In the genomic region with DNA sequence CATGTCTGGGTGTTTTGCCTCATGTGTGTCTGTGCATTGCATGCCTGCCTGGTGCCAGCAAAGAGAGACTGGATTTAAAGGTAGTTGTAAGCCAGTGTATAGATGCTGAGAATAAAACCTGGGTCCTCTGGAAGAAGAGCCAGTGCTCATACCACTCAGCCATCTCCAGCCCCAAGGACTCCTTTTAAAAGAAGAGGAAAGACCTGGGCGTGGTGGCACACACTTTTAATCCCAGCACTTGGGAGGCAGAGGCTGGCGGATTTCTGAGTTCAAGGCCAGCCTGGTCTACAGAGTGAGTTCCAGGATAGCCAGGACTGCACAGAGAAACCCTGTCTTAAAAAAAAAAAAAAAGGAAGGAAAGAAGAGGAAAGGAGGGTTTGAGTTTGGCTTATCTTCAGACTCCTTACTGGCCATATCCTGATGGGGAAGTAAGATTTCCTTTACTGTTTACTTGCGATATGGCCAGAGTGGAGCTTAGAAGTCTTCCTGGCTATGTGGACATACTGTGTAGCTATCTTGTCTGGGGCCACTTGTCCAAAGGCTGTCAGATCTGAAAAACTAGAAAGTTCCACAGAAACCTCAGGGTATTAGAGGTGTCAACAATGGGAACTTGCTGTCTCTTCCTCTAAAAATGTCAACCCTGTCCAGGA, we compare ENCODE assay signal across 22 mouse cellular contexts. TPM values are rescaled to one million over a fixed set of nuclear protein-coding genes. Genes with fewer than 3 reads are reported as not detected.
DNase-seq lines count a peak whose midpoint lies in the region; ATAC-seq and TF ChIP-seq lines count a peak whose summit lies in the region.
"Had no signal": no experiment of that assay in that cellular context is flagged by ENCODE, and none has a peak within 500 bp of the region (broad histone marks: within the 10 kb centered on the region; RNA-seq: fewer than 3 reads in every experiment).

No protein-coding gene starts in this region.

- no peak overlapping the region for H3K27ac ChIP-seq in liver, embryonic 14.5 days
- H3K27ac ChIP-seq in macrophage, result peak overlapping the region; percentile 2; the same call in 1 of the 2 replicates
- H3K27ac ChIP-seq in forebrain, embryonic 10.5 days, result no peak overlapping the region
- H3K27ac ChIP-seq: embryonic facial prominence, embryonic 13.5 days; forebrain, embryonic 13.5 days; heart, embryonic 13.5 days; hindbrain, embryonic 13.5 days; hindbrain, postnatal 0 days had no signal

- H3K9ac ChIP-seq in liver, embryonic 14.5 days (replicated peaks), result peak overlapping the region; percentile 28; the same call in 1 of the 2 replicates
- H3K9ac ChIP-seq: embryonic facial prominence, embryonic 13.5 days; forebrain, embryonic 13.5 days; forebrain, postnatal 0 days; heart, embryonic 13.5 days; hindbrain, embryonic 13.5 days had no signal

- TF ChIP-seq EP300 in liver, embryonic 14.5 days (IDR thresholded peaks at IDR 0.05; ENCODE audit: low read depth), result peak; percentile 66; the same call in 1 of the 2 replicates

- H3K4me3 ChIP-seq in G1E (ENCODE audit: low read depth, low read length), result no peak overlapping the region
- H3K4me3 ChIP-seq in liver, embryonic 14.5 days (ENCODE audit: insufficient read depth in 1 of 2, low read depth in 2 of 2, low read length in 2 of 2), result no peak overlapping the region
- no peak overlapping the region for H3K4me3 ChIP-seq in macrophage (ENCODE audit: inconsistent target)
- H3K4me3 ChIP-seq in forebrain, embryonic 10.5 days, result no peak overlapping the region
- H3K4me3 ChIP-seq: embryonic facial prominence, embryonic 13.5 days; forebrain, embryonic 13.5 days; heart, embryonic 13.5 days; hindbrain, embryonic 13.5 days had no signal

- H3K9me3 ChIP-seq in G1E (replicated peaks), result no peaks in the 10 kb centered on the region
- H3K9me3 ChIP-seq in liver, embryonic 14.5 days (ENCODE audit: control insufficient read depth, low read length), result no peaks in the 10 kb centered on the region
- no peaks in the 10 kb centered on the region for H3K9me3 ChIP-seq in forebrain, embryonic 10.5 days
- H3K9me3 ChIP-seq: embryonic facial prominence, embryonic 13.5 days; forebrain, embryonic 13.5 days; heart, embryonic 13.5 days; hindbrain, embryonic 13.5 days had no signal

- no peak overlapping the region for H3K4me2 ChIP-seq in liver, embryonic 14.5 days (ENCODE audit: low read depth)
- H3K4me2 ChIP-seq: embryonic facial prominence, embryonic 13.5 days; forebrain, embryonic 13.5 days; heart, embryonic 13.5 days; hindbrain, embryonic 13.5 days had no signal

- H3K79me2 ChIP-seq in macrophage (ENCODE audit: inconsistent target), result peaks cover 12% of the 10 kb centered on the region; the same call in 1 of the 2 replicates

- peaks cover 63% of the 10 kb centered on the region for H3K4me1 ChIP-seq in G1E (ENCODE audit: insufficient read depth, low read depth, low read length)
- peaks cover 19 to 28% of the 10 kb centered on the region in 2 experiments for H3K4me1 ChIP-seq in liver, embryonic 14.5 days (replicated peaks; ENCODE audit: control insufficient read depth in 2 of 2, insufficient read depth in 2 of 2, low read length in 1 of 2)
- H3K4me1 ChIP-seq in forebrain, embryonic 10.5 days, result peaks cover 28% of the 10 kb centered on the region

- peak; percentile 40 for DNase-seq in G1E (ENCODE audit: low spot score)
- DNase-seq in MEL-GATA-1-ER (ENCODE audit: extremely low read depth, low read depth), result peak; percentile 88
- no peak for DNase-seq in liver, embryonic 14.5 days (ENCODE audit: low read depth in 3 of 3, low spot score in 3 of 3)
- DNase-seq in urinary bladder, postnatal 36 days (ENCODE audit: low spot score in 2 of 2), result no peak
- DNase-seq in right cerebral cortex, postnatal 4 days, result no peak
- no peak for DNase-seq in forebrain, embryonic 10.5 days (ENCODE audit: extremely low spot score, low spot score)
- DNase-seq: adrenal gland, adult 8-10 months; B cell, adult 2 months; cerebellum, adult 11-12 months; cerebellum, adult 9-10 months; cerebellum, postnatal 25 days; forebrain, postnatal 0 days; gastrocnemius, postnatal 14 days; heart, adult 11 months; heart, postnatal 4 days had no signal

- peaks cover 15% of the 10 kb centered on the region for H3K36me3 ChIP-seq in G1E (replicated peaks)
- H3K36me3 ChIP-seq in liver, embryonic 14.5 days (replicated peaks; ENCODE audit: control insufficient read depth, insufficient read depth, low read depth), result peaks cover 10% of the 10 kb centered on the region
- H3K36me3 ChIP-seq in macrophage (ENCODE audit: inconsistent target), result peaks cover 5% of the 10 kb centered on the region; the same call in 1 of the 2 replicates
- peaks cover 12% of the 10 kb centered on the region for H3K36me3 ChIP-seq in forebrain, embryonic 10.5 days (replicated peaks)

- peak; percentile 57 for ATAC-seq in G1E (ENCODE audit: extremely low read depth, insufficient number of reproducible peaks, low FRiP score, poor library complexity, severe bottlenecking)
- no peak for ATAC-seq in liver, embryonic 14.5 days (ENCODE audit: insufficient read depth)
- ATAC-seq: CD4-positive, CD25-positive, alpha-beta regulatory T cell, adult 4 months; forebrain, embryonic 13.5 days; forebrain, postnatal 0 days; hindbrain, postnatal 0 days had no signal

- WGBS in liver, embryonic 14.5 days (ENCODE audit: insufficient replicate concordance), result 20% methylated on average over 3 of the region's 3 CpGs
- 47% methylated on average over 3 of the region's 3 CpGs for WGBS in macrophage (ENCODE audit: missing documents)
- 74% methylated on average over 3 of the region's 3 CpGs for WGBS in forebrain, embryonic 10.5 days

- H3K27me3 ChIP-seq in G1E (ENCODE audit: insufficient read depth, low read length), result no peaks in the 10 kb centered on the region
- H3K27me3 ChIP-seq in liver, embryonic 14.5 days (ENCODE audit: control insufficient read depth, insufficient read depth, low read length), result no peaks in the 10 kb centered on the region
- no peaks in the 10 kb centered on the region for H3K27me3 ChIP-seq in forebrain, embryonic 10.5 days (ENCODE audit: poor library complexity, severe bottlenecking)
- H3K27me3 ChIP-seq: embryonic facial prominence, embryonic 13.5 days had no signal

- TF ChIP-seq CTCF in G1E (IDR thresholded peaks at IDR 0.05; ENCODE audit: low read depth, low read length), result no peak
- TF ChIP-seq CTCF in liver, embryonic 14.5 days (IDR thresholded peaks at IDR 0.05; ENCODE audit: low read depth), result no peak

RNA-seq across cellular contexts. Expression of gene Kat5, which starts 2.9 kb away (rescaled TPM):
- 40.1 and 43.0 TPM in 2 replicates for total RNA-seq in G1E (2014; fragmentation: Nextera tagmentation)
- 100 and 106 TPM in 2 replicates for total RNA-seq in G1E (2017)
- polyA plus RNA-seq in G1E (2012), result 81.9 and 86.0 TPM in 2 replicates
- 21.0 and 25.6 TPM in 2 replicates for polyA plus RNA-seq in liver, embryonic 14.5 days (2012; rRNA removed)
- polyA plus RNA-seq in liver, embryonic 14.5 days (2014; fragmentation: Nextera tagmentation; extraction: Ambion mirVana), result 8.5 and 10.0 TPM in 2 replicates
- total RNA-seq in macrophage (2018; cell fraction: chromatin; rRNA removed), result 100 to 1,000 TPM in 22 of 26 experiments, 10 to 100 TPM in 4; 93.1 to 151 (median 124) TPM
- 10 to 100 TPM; 34.6 to 53.5 (median 42.2) TPM for total RNA-seq in macrophage (2018; cell fraction: cytosol; rRNA removed)
- 100 to 1,000 TPM in 3 of 26 experiments, 10 to 100 TPM in 23; 52.5 to 107 (median 79.0) TPM for total RNA-seq in macrophage (2018; cell fraction: nucleus; rRNA removed)
- 35.4 to 54.4 TPM (median 47.1 TPM) in 3 replicates for polyA plus RNA-seq in macrophage (2018)
- polyA plus RNA-seq in forebrain, embryonic 10.5 days (2016; fragmentation: Nextera tagmentation; extraction: Ambion mirVana), result 64.9 and 67.9 TPM in 2 replicates

RNA-seq across cellular contexts. Expression of gene Rnaseh2c, which starts 11.2 kb away (rescaled TPM):
- 19.7 and 30.8 TPM in 2 replicates for total RNA-seq in G1E (2014; fragmentation: Nextera tagmentation)
- 75.5 and 103 TPM in 2 replicates for total RNA-seq in G1E (2017)
- 277 and 315 TPM in 2 replicates for polyA plus RNA-seq in G1E (2012)
- polyA plus RNA-seq in liver, embryonic 14.5 days (2012; rRNA removed), result 69.9 and 87.7 TPM in 2 replicates
- polyA plus RNA-seq in liver, embryonic 14.5 days (2014; fragmentation: Nextera tagmentation; extraction: Ambion mirVana), result 115 and 129 TPM in 2 replicates
- 10 to 100 TPM in 6 of 26 experiments, 1 to 10 TPM in 17, under 1 TPM in 1, not detected in 2; 0.74 to 18.8 (median 7.3) TPM for total RNA-seq in macrophage (2018; cell fraction: chromatin; rRNA removed)
- total RNA-seq in macrophage (2018; cell fraction: cytosol; rRNA removed), result 10 to 100 TPM in 25 of 26 experiments, 1 to 10 TPM in 1; 8.9 to 46.0 (median 22.8) TPM
- total RNA-seq in macrophage (2018; cell fraction: nucleus; rRNA removed), result 10 to 100 TPM in 13 of 26 experiments, 1 to 10 TPM in 13; 3.1 to 30.7 (median 9.9) TPM
- 11.6 to 23.4 TPM (median 21.6 TPM) in 3 replicates for polyA plus RNA-seq in macrophage (2018)
- polyA plus RNA-seq in forebrain, embryonic 10.5 days (2016; fragmentation: Nextera tagmentation; extraction: Ambion mirVana), result 187 and 200 TPM in 2 replicates

RNA-seq across cellular contexts. Expression of gene Rela, which starts 24.4 kb away (rescaled TPM):
- total RNA-seq in G1E (2014; fragmentation: Nextera tagmentation) (43.2 and 60.7 TPM in 2 replicates), G1E (2017) (33.0 and 37.9 TPM in 2 replicates)
- polyA plus RNA-seq in G1E (2012) (77.0 and 108 TPM in 2 replicates), macrophage (2018) (48.3 to 268 TPM (median 62.4 TPM) in 3 replicates)
- 14.8 and 19.9 TPM in 2 replicates for polyA plus RNA-seq in liver, embryonic 14.5 days (2012; rRNA removed)
- polyA plus RNA-seq in liver, embryonic 14.5 days (2014; fragmentation: Nextera tagmentation; extraction: Ambion mirVana), result 18.9 and 21.9 TPM in 2 replicates
- 100 to 1,000 TPM in 17 of 26 experiments, 10 to 100 TPM in 9; 37.5 to 235 (median 127) TPM for total RNA-seq in macrophage (2018; cell fraction: chromatin; rRNA removed)
- total RNA-seq in macrophage (2018; cell fraction: cytosol; rRNA removed), result 100 to 1,000 TPM in 9 of 26 experiments, 10 to 100 TPM in 17; 52.9 to 219 (median 78.0) TPM
- 100 to 1,000 TPM in 17 of 26 experiments, 10 to 100 TPM in 9; 37.3 to 243 (median 122) TPM for total RNA-seq in macrophage (2018; cell fraction: nucleus; rRNA removed)
- polyA plus RNA-seq in forebrain, embryonic 10.5 days (2016; fragmentation: Nextera tagmentation; extraction: Ambion mirVana), result 30.3 and 31.2 TPM in 2 replicates

RNA-seq across cellular contexts. Expression of gene Ap5b1, which starts 45.1 kb away (rescaled TPM):
- total RNA-seq in G1E (2014; fragmentation: Nextera tagmentation) (8.5 and 11.0 TPM in 2 replicates), G1E (2017) (5.5 and 6.5 TPM in 2 replicates)
- polyA plus RNA-seq in G1E (2012) (15.5 and 16.4 TPM in 2 replicates), macrophage (2018) (10.0 to 20.3 TPM (median 16.8 TPM) in 3 replicates)
- polyA plus RNA-seq in liver, embryonic 14.5 days (2012; rRNA removed), result 1.3 and 1.5 TPM in 2 replicates
- 1.4 and 1.8 TPM in 2 replicates for polyA plus RNA-seq in liver, embryonic 14.5 days (2014; fragmentation: Nextera tagmentation; extraction: Ambion mirVana)
- 10 to 100 TPM; 11.3 to 63.3 (median 33.4) TPM for total RNA-seq in macrophage (2018; cell fraction: chromatin; rRNA removed)
- total RNA-seq in macrophage (2018; cell fraction: cytosol; rRNA removed), result 10 to 100 TPM; 10.2 to 35.7 (median 25.0) TPM
- 10 to 100 TPM; 12.6 to 54.8 (median 31.7) TPM for total RNA-seq in macrophage (2018; cell fraction: nucleus; rRNA removed)
- polyA plus RNA-seq in forebrain, embryonic 10.5 days (2016; fragmentation: Nextera tagmentation; extraction: Ambion mirVana), result 2.0 TPM in 2 replicates

RNA-seq across cellular contexts. Expression of gene Sipa1, which starts 50.6 kb away (rescaled TPM):
- total RNA-seq in G1E (2014; fragmentation: Nextera tagmentation), result 14.9 and 33.7 TPM in 2 replicates
- 10.3 and 13.5 TPM in 2 replicates for total RNA-seq in G1E (2017)
- 88.4 and 107 TPM in 2 replicates for polyA plus RNA-seq in G1E (2012)
- 27.5 and 33.2 TPM in 2 replicates for polyA plus RNA-seq in liver, embryonic 14.5 days (2012; rRNA removed)
- 14.3 and 18.9 TPM in 2 replicates for polyA plus RNA-seq in liver, embryonic 14.5 days (2014; fragmentation: Nextera tagmentation; extraction: Ambion mirVana)
- total RNA-seq in macrophage (2018; cell fraction: chromatin; rRNA removed), result 100 to 1,000 TPM in 15 of 26 experiments, 10 to 100 TPM in 11; 19.1 to 204 (median 103) TPM
- 10 to 100 TPM; 20.1 to 61.2 (median 43.2) TPM for total RNA-seq in macrophage (2018; cell fraction: cytosol; rRNA removed)
- total RNA-seq in macrophage (2018; cell fraction: nucleus; rRNA removed), result 100 to 1,000 TPM in 2 of 26 experiments, 10 to 100 TPM in 24; 18.2 to 149 (median 64.2) TPM
- polyA plus RNA-seq in macrophage (2018), result 29.5 to 49.9 TPM (median 44.1 TPM) in 3 replicates
- 20.9 and 21.1 TPM in 2 replicates for polyA plus RNA-seq in forebrain, embryonic 10.5 days (2016; fragmentation: Nextera tagmentation; extraction: Ambion mirVana)

Comparison
In these comparisons a context has a peak if more than half of its experiments do, and no peak if none do; other contexts are left out.
1. DNase-seq: peak in G1E (single experiment) and MEL-GATA-1-ER (single experiment); none in liver, embryonic 14.5 days (0 of 3), urinary bladder, postnatal 36 days (0 of 2), right cerebral cortex, postnatal 4 days (single experiment) and forebrain, embryonic 10.5 days (single experiment).